Mouse (Mus musculus) midbrain, postnatal 0 days (tissue): ENCODE measurements at regions not wholly inside any gene's neighbourhood (a gene's known extent, or its start where the extent isn't known, plus 50 kb on each side); places are given as distances from the start of the nearest gene placed in this dataset.

ENCODE experiments used
- ATAC-seq: fragments of 200-750 bp; cut with Nextera tagmentation; 2 replicates; pipeline ENCODE4 v1.8.0; 2017; ENCODE audit warnings: moderate number of reproducible peaks, mild to moderate bottlenecking, moderate TSS enrichment, moderate library complexity; ENCODE audit not compliant: low FRiP score
- DNase-seq: peaks from one replicate; pipeline ENCODE4 v3.0.0-alpha.2; 2015; ENCODE audit warnings: low spot score
- H3K27ac ChIP-seq: fragments of 300-500 bp; sonication (generic); 2 replicates; pipeline ENCODE4 v1.5.1; 2014; ENCODE audit warnings: low read depth, mild to moderate bottlenecking, low read length, mixed read lengths
- H3K27me3 ChIP-seq: fragments of 300-500 bp; sonication (generic); 2 replicates; pipeline ENCODE4 v1.6.1; 2014; ENCODE audit warnings: low read length, control low read depth, mixed read lengths; ENCODE audit not compliant: insufficient read depth
- H3K36me3 ChIP-seq: fragments of 300-500 bp; sonication (generic); 2 replicates; pipeline ENCODE4 v1.6.1; 2014; ENCODE audit warnings: low read length, control low read depth, mixed read lengths; ENCODE audit not compliant: insufficient read depth
- H3K4me1 ChIP-seq: fragments of 300-500 bp; sonication (generic); 2 replicates; pipeline ENCODE4 v1.6.1; 2014; ENCODE audit warnings: mild to moderate bottlenecking, control low read depth, antibody characterized with exemption, low read length, mixed read lengths; ENCODE audit not compliant: insufficient read depth
- H3K4me2 ChIP-seq: fragments of 300-500 bp; sonication (generic); 2 replicates; pipeline ENCODE4 v1.6.1; 2014; ENCODE audit warnings: low read depth, mild to moderate bottlenecking, low read length, mixed read lengths; ENCODE audit not compliant: poor library complexity, severe bottlenecking
- H3K4me3 ChIP-seq: fragments of 300-500 bp; sonication (generic); 2 replicates; pipeline ENCODE4 v1.5.1; 2014; ENCODE audit warnings: low read depth, mild to moderate bottlenecking, low read length, moderate library complexity
- H3K9ac ChIP-seq: fragments of 300-500 bp; sonication (generic); replicated peaks from 2 replicates; pipeline ENCODE4 v1.6.1; 2014; ENCODE audit warnings: mild to moderate bottlenecking, low read length, moderate library complexity, mixed read lengths; ENCODE audit not compliant: poor library complexity, severe bottlenecking
- H3K9me3 ChIP-seq: fragments of 300-500 bp; sonication (generic); 2 replicates; pipeline ENCODE4 v1.6.1; 2016; ENCODE audit warnings: low read length, control low read depth
- CTCF ChIP-seq: IDR thresholded peaks from 2 replicates; pipeline ENCODE4 v1.5.1; 2016; ENCODE audit warnings: antibody characterized with exemption, mild to moderate bottlenecking
- WGBS: fragments of 180-500 bp; shearing (Covaris S2); extraction: QIAGEN DNeasy Blood & Tissue Kit; methylation state at CpG from one replicate; pipeline ENCODE4 v1.1.7; 2014; 5-methylcytosine and 5-hydroxymethylcytosine counted together

GRCm38 (mm10) chr2:48412683-48413440, 401.0 kb upstream of the Acvr2a start:
- TF ChIP-seq CTCF, result no peak
- Histone ChIP-seq H3K27me3 (no peaks in the 10 kb centered on the region), H3K4me1 (no peaks in the 10 kb centered on the region)

GRCm38 (mm10) chr2:48414596-48415481, 399.1 kb upstream of the Acvr2a start:
- DNase-seq, result no peak
- Histone ChIP-seq H3K4me2 (no peak overlapping the region), H3K9ac (no peak overlapping the region), H3K4me1 (no peaks in the 10 kb centered on the region), H3K36me3 (no peaks in the 10 kb centered on the region), H3K27ac (no peak overlapping the region), H3K9me3 (no peaks in the 10 kb centered on the region), H3K4me3 (no peak overlapping the region), H3K27me3 (no peaks in the 10 kb centered on the region)
- no peak for TF ChIP-seq CTCF
- ATAC-seq, result no peak
- WGBS, result 29% methylated on average over 10 of the region's 10 CpGs

More at GRCm38 (mm10) chr2:48412683-48413440, 401.0 kb upstream of the Acvr2a start:
- H3K4me2 ChIP-seq, result no peak overlapping the region
- ATAC-seq (no peak), DNase-seq (no peak)
- H3K36me3 ChIP-seq, result no peaks in the 10 kb centered on the region
- H3K27ac ChIP-seq, result no peak overlapping the region
- no peak overlapping the region for H3K9ac ChIP-seq
- H3K4me3 ChIP-seq, result no peak overlapping the region
- H3K9me3 ChIP-seq, result no peaks in the 10 kb centered on the region
- WGBS, result 81% methylated on average over 4 of the region's 4 CpGs

- H3K4me3 ChIP-seq, result no peak overlapping the region
- no peak for TF ChIP-seq CTCF
- H3K4me1 ChIP-seq, result no peaks in the 10 kb centered on the region
- no peak for DNase-seq
- ATAC-seq, result no peak
- 61% methylated on average over 3 of the region's 3 CpGs for WGBS
- H3K9me3 ChIP-seq, result no peaks in the 10 kb centered on the region
- no peaks in the 10 kb centered on the region for H3K36me3 ChIP-seq
- H3K4me2 ChIP-seq, result no peak overlapping the region
- no peaks in the 10 kb centered on the region for H3K27me3 ChIP-seq
- no peak overlapping the region for H3K27ac ChIP-seq
- H3K9ac ChIP-seq, result no peak overlapping the region
Observed at GRCm38 (mm10) chr2:48416207-48416750, 397.6 kb upstream of the Acvr2a start.

GRCm38 (mm10) chr2:48417000-48417596, 396.8 kb upstream of the Acvr2a start:
- no peak for ATAC-seq
- TF ChIP-seq CTCF, result no peak
- WGBS, result 37% methylated on average over 4 of the region's 4 CpGs

GRCm38 (mm10) chr2:48420791-48421190, 393.1 kb upstream of the Acvr2a start:
- TF ChIP-seq CTCF, result no peak
- no peak overlapping the region for H3K4me3 ChIP-seq
- H3K36me3 ChIP-seq, result no peaks in the 10 kb centered on the region
- no peak overlapping the region for H3K4me2 ChIP-seq
- H3K27me3 ChIP-seq, result no peaks in the 10 kb centered on the region
- no peak overlapping the region for H3K27ac ChIP-seq
- DNase-seq (no peak), ATAC-seq (no peak)
- WGBS, result 87% methylated on average over 3 of the region's 3 CpGs
- H3K9me3 ChIP-seq, result no peaks in the 10 kb centered on the region
- H3K9ac ChIP-seq, result no peak overlapping the region
- peaks cover 8% of the 10 kb centered on the region; the same call in 1 of the 2 replicates for H3K4me1 ChIP-seq

More at GRCm38 (mm10) chr2:48417000-48417596, 396.8 kb upstream of the Acvr2a start:
- Histone ChIP-seq H3K36me3 (no peaks in the 10 kb centered on the region), H3K9me3 (no peaks in the 10 kb centered on the region), H3K27me3 (no peaks in the 10 kb centered on the region), H3K4me1 (no peaks in the 10 kb centered on the region), H3K4me3 (no peak overlapping the region), H3K9ac (no peak overlapping the region), H3K4me2 (no peak overlapping the region), H3K27ac (no peak overlapping the region)
- DNase-seq, result no peak
